Mouse (Mus musculus) hindbrain, embryonic 14.5 days (tissue): ENCODE data around the gene Psap. TPM values are rescaled to one million over a fixed set of nuclear protein-coding genes. Genes with fewer than 3 reads are reported as not detected.

ENCODE experiments used
- ATAC-seq: fragments of 200-750 bp; cut with Nextera tagmentation; 2 replicates; pipeline ENCODE4 v1.8.0; 2017; ENCODE audit warnings: moderate number of reproducible peaks, mild to moderate bottlenecking, moderate TSS enrichment, moderate library complexity; ENCODE audit not compliant: low FRiP score
- DNase-seq: peaks from one replicate; pipeline ENCODE4 v3.0.0-alpha.2; 2015; ENCODE audit warnings: low spot score
- H3K27ac ChIP-seq: fragments of 300-500 bp; sonication (generic); 2 replicates; pipeline ENCODE4 v1.5.1; 2014; ENCODE audit warnings: mild to moderate bottlenecking, moderate library complexity
- H3K27me3 ChIP-seq: fragments of 300-500 bp; sonication (generic); 2 replicates; pipeline ENCODE4 v1.6.1; 2014; ENCODE audit warnings: mild to moderate bottlenecking, low read length, mixed read lengths; ENCODE audit not compliant: control insufficient read depth, insufficient read depth
- H3K36me3 ChIP-seq: fragments of 300-500 bp; sonication (generic); replicated peaks from 2 replicates; pipeline ENCODE4 v1.6.1; 2014; ENCODE audit not compliant: control insufficient read depth, insufficient read depth
- H3K4me1 ChIP-seq: fragments of 300-500 bp; sonication (generic); replicated peaks from 2 replicates; pipeline ENCODE4 v1.6.1; 2014; ENCODE audit warnings: antibody characterized with exemption, low read length, mixed read lengths; ENCODE audit not compliant: control insufficient read depth, insufficient read depth
- H3K4me2 ChIP-seq: fragments of 300-500 bp; sonication (generic); replicated peaks from 2 replicates; pipeline ENCODE4 v1.6.1; 2014; ENCODE audit warnings: mild to moderate bottlenecking, moderate library complexity
- H3K4me3 ChIP-seq: fragments of 300-500 bp; sonication (generic); replicated peaks from 2 replicates; pipeline ENCODE4 v1.5.1; 2014; ENCODE audit warnings: mild to moderate bottlenecking, low read length
- H3K9ac ChIP-seq: fragments of 300-500 bp; sonication (generic); 2 replicates; pipeline ENCODE4 v1.6.1; 2014
- H3K9me3 ChIP-seq: fragments of 300-500 bp; sonication (generic); 2 replicates; pipeline ENCODE4 v1.6.1; 2016; ENCODE audit warnings: low read length; ENCODE audit not compliant: control insufficient read depth
- WGBS: fragments of 180-500 bp; shearing (Covaris S2); extraction: QIAGEN DNeasy Blood & Tissue Kit; methylation state at CpG from one replicate; pipeline ENCODE4 v1.1.7; 2014; 5-methylcytosine and 5-hydroxymethylcytosine counted together
- polyA plus RNA-seq: library from polyadenylated mRNA; unstranded; fragments of >200 nt; fragmentation: Nextera tagmentation; extraction: Ambion mirVana; gene quantifications from 2 replicates; pipeline ENCODE4 v1.2.1, GENCODE M21; 2014

The Psap gene
- polyA plus RNA-seq, 1 experiment from 2014 or later: 147 TPM

GRCm38 (mm10) chr10:60290739-60291110, 13.3 kb downstream of the Psap start:
- H3K27ac ChIP-seq: no peak overlapping the region
- DNase-seq (no peak), ATAC-seq (no peak)
- no peak overlapping the region for H3K4me2 ChIP-seq
- no peak overlapping the region for H3K9ac ChIP-seq
- peaks cover 21% of the 10 kb centered on the region for H3K4me1 ChIP-seq
- H3K27me3 ChIP-seq: no peaks in the 10 kb centered on the region
- H3K9me3 ChIP-seq: no peaks in the 10 kb centered on the region
- peaks cover 37% of the 10 kb centered on the region for H3K36me3 ChIP-seq
- 87% methylated on average over 8 of the region's 8 CpGs for WGBS
- H3K4me3 ChIP-seq: no peak overlapping the region

- DNase-seq (no peak), ATAC-seq (no peak)
- no peaks in the 10 kb centered on the region for H3K9me3 ChIP-seq
- no peak overlapping the region for H3K27ac ChIP-seq
- peaks cover 9% of the 10 kb centered on the region for H3K4me1 ChIP-seq
- H3K4me2 ChIP-seq: no peak overlapping the region
- no peak overlapping the region for H3K4me3 ChIP-seq
- WGBS: 94% methylated on average over 8 of the region's 8 CpGs
- no peaks in the 10 kb centered on the region for H3K27me3 ChIP-seq
- H3K9ac ChIP-seq: no peak overlapping the region
- peaks cover 51% of the 10 kb centered on the region for H3K36me3 ChIP-seq
Measured at GRCm38 (mm10) chr10:60292209-60292608, 14.8 kb downstream of the Psap start.

DNA sequence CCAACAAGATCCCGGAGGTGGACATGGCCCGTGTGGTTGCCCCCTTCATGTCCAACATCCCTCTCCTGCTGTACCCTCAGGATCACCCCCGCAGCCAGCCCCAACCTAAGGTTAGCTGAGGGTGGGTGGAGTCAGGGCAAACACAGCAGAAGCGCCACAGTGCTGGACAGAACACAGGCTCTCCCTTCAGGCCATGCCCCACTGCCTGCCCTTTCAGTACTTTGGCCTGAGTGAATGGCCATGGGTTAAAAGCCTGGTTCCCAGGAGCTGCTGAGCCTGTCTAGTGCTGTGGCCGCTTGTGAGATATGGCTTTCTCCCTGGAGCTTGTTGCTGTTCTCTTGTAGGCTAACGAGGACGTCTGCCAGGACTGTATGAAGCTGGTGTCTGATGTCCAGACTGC, 17.2 kb downstream of the Psap start:
- Histone ChIP-seq H3K4me2 (no peak overlapping the region), H3K36me3 (peaks cover 74% of the 10 kb centered on the region), H3K4me3 (no peak overlapping the region), H3K9me3 (no peaks in the 10 kb centered on the region), H3K27ac (no peak overlapping the region), H3K27me3 (no peaks in the 10 kb centered on the region), H3K9ac (no peak overlapping the region), H3K4me1 (peaks cover 7% of the 10 kb centered on the region; the same call in 1 of the 2 replicates)
- no peak for DNase-seq
- ATAC-seq: no peak
- WGBS: 92% methylated on average over 7 of the region's 7 CpGs

GRCm38 (mm10) chr10:60295356-60295755, 17.9 kb downstream of the Psap start:
- Histone ChIP-seq H3K27me3 (no peaks in the 10 kb centered on the region), H3K9me3 (no peaks in the 10 kb centered on the region), H3K4me1 (0 out of 2 replicates have a peak, but pooled peaks cover 2% of the 10 kb centered on the region), H3K9ac (no peak overlapping the region), H3K27ac (no peak overlapping the region), H3K4me3 (no peak overlapping the region), H3K36me3 (peaks cover 81% of the 10 kb centered on the region), H3K4me2 (no peak overlapping the region)
- DNase-seq: no peak
- 93% methylated on average over 3 of the region's 3 CpGs for WGBS
- no peak for ATAC-seq

- ATAC-seq (no peak), DNase-seq (no peak)
- Histone ChIP-seq H3K4me2 (no peak overlapping the region), H3K4me3 (no peak overlapping the region), H3K9ac (no peak overlapping the region), H3K9me3 (no peaks in the 10 kb centered on the region), H3K36me3 (peaks cover 88% of the 10 kb centered on the region), H3K27ac (no peak overlapping the region), H3K4me1 (no peaks in the 10 kb centered on the region), H3K27me3 (no peaks in the 10 kb centered on the region)
- 80% methylated on average over 9 of the region's 9 CpGs for WGBS
Measured at GRCm38 (mm10) chr10:60296027-60296426, 18.6 kb downstream of the Psap start.

DNA sequence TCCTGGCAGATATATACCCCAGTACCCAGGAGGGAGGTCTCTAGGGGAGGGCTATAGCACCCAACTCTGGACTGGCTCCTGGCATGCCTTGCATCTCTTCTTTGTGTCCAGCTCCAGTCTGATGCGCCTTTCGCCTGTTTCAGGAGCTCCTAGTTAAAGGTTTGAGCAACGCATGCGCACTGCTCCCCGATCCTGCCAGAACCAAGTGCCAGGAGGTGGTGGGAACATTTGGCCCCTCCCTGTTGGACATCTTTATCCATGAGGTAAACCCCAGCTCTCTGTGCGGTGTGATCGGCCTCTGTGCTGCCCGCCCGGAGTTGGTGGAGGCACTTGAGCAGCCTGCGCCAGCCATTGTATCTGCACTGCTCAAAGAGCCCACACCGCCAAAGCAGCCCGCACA, 22.2 kb downstream of the Psap start:
- WGBS: 97% methylated on average over 12 of the region's 12 CpGs
- H3K27me3 ChIP-seq: no peaks in the 10 kb centered on the region

GRCm38 (mm10) chr10:60303419-60303818, 26.0 kb downstream of the Psap start:
- DNase-seq (no peak), ATAC-seq (no peak)
- Histone ChIP-seq H3K27ac (no peak overlapping the region), H3K4me3 (no peak overlapping the region), H3K4me2 (no peak overlapping the region), H3K9me3 (no peaks in the 10 kb centered on the region), H3K27me3 (no peaks in the 10 kb centered on the region), H3K36me3 (peaks cover 38% of the 10 kb centered on the region), H3K9ac (no peak overlapping the region), H3K4me1 (no peaks in the 10 kb centered on the region)
- WGBS: 84% methylated on average over 17 of the region's 17 CpGs

More for the DNA sequence above, 22.2 kb downstream of the Psap start:
- DNase-seq: no peak
- H3K27ac ChIP-seq: no peak overlapping the region
- no peaks in the 10 kb centered on the region for H3K9me3 ChIP-seq
- H3K4me3 ChIP-seq: no peak overlapping the region
- H3K4me1 ChIP-seq: no peaks in the 10 kb centered on the region
- ATAC-seq: no peak
- H3K4me2 ChIP-seq: no peak overlapping the region
- peaks cover 73% of the 10 kb centered on the region for H3K36me3 ChIP-seq
- H3K9ac ChIP-seq: no peak overlapping the region

DNA sequence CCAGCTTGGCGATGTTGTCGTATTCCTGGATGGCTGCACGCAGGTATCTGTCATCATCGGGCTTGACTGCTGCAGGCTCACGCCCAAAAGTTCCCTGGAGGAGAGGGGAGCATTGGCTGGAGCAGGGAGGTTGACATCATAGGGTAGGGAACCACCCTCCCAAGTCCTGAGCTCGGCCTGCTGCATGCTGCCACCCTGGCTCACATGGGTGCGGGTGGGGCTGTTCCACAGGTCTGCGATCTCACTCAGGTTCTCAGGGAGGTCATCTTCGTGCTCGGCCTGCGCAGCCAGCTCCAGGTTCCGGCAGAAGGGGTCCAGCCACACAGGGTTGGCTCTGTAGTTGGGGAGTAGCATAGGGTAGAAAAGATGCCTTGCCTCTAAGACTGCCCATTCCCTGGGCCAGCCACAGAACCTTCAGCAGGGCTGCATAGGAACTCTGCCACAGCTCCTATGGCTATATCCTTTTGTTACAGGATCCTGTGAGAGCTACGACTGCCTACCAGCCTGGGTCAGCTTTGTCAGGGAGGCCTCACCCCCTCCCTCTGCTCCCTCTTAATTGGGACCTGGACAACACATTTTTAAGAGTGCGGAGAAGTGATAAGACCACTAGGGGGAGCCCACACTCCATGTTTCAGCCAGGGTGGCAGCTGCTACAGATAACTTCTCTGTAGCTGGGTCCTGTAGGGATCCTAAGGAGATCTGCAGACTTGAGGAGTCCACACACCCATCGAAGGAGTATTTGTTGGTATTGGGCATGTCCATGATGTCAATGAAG, 27.6 kb downstream of the Psap start:
- H3K9ac ChIP-seq: no peak overlapping the region
- H3K9me3 ChIP-seq: no peaks in the 10 kb centered on the region

DNA sequence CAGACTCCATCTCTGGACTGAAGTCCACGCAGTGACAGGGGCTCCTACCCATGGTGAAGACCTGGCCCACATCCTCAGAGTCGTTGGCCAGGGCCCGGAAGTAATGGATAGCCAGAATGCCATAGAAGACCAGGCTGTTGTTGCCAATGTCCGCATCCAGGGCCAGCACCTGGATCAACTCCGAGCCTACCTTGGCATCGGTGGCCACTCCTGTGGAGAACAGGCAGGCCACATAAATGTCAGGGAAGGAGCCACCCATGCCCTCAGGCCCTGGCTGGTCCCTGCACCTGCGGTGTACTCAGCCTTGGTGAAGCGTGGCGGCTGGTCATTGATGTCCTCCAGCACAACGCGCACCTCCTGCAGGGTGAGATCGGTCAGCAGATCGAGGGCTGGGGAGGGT, 33.2 kb downstream of the Psap start:
- no peak overlapping the region for H3K27ac ChIP-seq
- H3K36me3 ChIP-seq: no peaks in the 10 kb centered on the region
- no peak for DNase-seq
- no peaks in the 10 kb centered on the region for H3K9me3 ChIP-seq
- no peak overlapping the region for H3K4me2 ChIP-seq
- H3K4me1 ChIP-seq: no peaks in the 10 kb centered on the region
- no peaks in the 10 kb centered on the region for H3K27me3 ChIP-seq
- WGBS: 92% methylated on average over 13 of the region's 13 CpGs
- no peak overlapping the region for H3K9ac ChIP-seq
- H3K4me3 ChIP-seq: no peak overlapping the region
- ATAC-seq: no peak

More for the DNA sequence above, 27.6 kb downstream of the Psap start:
- ATAC-seq (peak; percentile 71), DNase-seq (peak; percentile 90)
- Histone ChIP-seq H3K4me2 (no peak overlapping the region), H3K36me3 (peaks cover 22% of the 10 kb centered on the region), H3K4me1 (no peaks in the 10 kb centered on the region), H3K27ac (no peak overlapping the region), H3K27me3 (no peaks in the 10 kb centered on the region), H3K4me3 (no peak overlapping the region)
- 73% methylated on average over 15 of the region's 15 CpGs for WGBS
